Mouse (Mus musculus): ENCODE results near the gene Slc9c1. TPM values are rescaled to one million over a fixed set of nuclear protein-coding genes. Genes with fewer than 3 reads are reported as not detected.

Slc9c1 gene
- total RNA-seq, 2 experiments from 2014 or later: not detected

GRCm38 (mm10) chr16:45624791-45625190 lies 89.7 kb downstream of the Slc9c1 start:
- no peak for ATAC-seq (replicated peaks; ENCODE audit: poor library complexity)

- no peak for ATAC-seq (replicated peaks; ENCODE audit: poor library complexity)
Measured at GRCm38 (mm10) chr16:45625342-45625741, 90.2 kb downstream of the Slc9c1 start.

- ATAC-seq (replicated peaks; ENCODE audit: poor library complexity): no peak
Measured at GRCm38 (mm10) chr16:45629497-45630105, 94.5 kb downstream of the Slc9c1 start.

GRCm38 (mm10) chr16:45630347-45630960 lies 95.3 kb downstream of the Slc9c1 start:
- ATAC-seq (replicated peaks; ENCODE audit: poor library complexity): peak; percentile 97

GRCm38 (mm10) chr16:45632420-45632819 lies 97.3 kb downstream of the Slc9c1 start:
- ATAC-seq (replicated peaks; ENCODE audit: poor library complexity): no peak

- ATAC-seq (replicated peaks; ENCODE audit: poor library complexity): no peak
Measured at GRCm38 (mm10) chr16:45635826-45636225, 100.7 kb downstream of the Slc9c1 start.

- ATAC-seq (replicated peaks; ENCODE audit: poor library complexity): no peak
Measured at GRCm38 (mm10) chr16:45640070-45640762, 105.1 kb downstream of the Slc9c1 start.

GRCm38 (mm10) chr16:45641301-45641700 lies 106.2 kb downstream of the Slc9c1 start:
- no peak for ATAC-seq (replicated peaks; ENCODE audit: poor library complexity)

- ATAC-seq (replicated peaks; ENCODE audit: poor library complexity): no peak
Measured at GRCm38 (mm10) chr16:45643944-45644343, 108.8 kb downstream of the Slc9c1 start.

GRCm38 (mm10) chr16:45644380-45644779 lies 109.3 kb downstream of the Slc9c1 start:
- peak; percentile 93 for ATAC-seq (replicated peaks; ENCODE audit: poor library complexity)

- peak; percentile 57 for ATAC-seq (replicated peaks; ENCODE audit: poor library complexity)
Measured at GRCm38 (mm10) chr16:45651497-45651896, 116.4 kb downstream of the Slc9c1 start.

- ATAC-seq (replicated peaks; ENCODE audit: poor library complexity): peak; percentile 42
Measured at GRCm38 (mm10) chr16:45653009-45653933, 118.2 kb downstream of the Slc9c1 start.

- peak; percentile 59 for ATAC-seq (replicated peaks; ENCODE audit: poor library complexity)
Measured at GRCm38 (mm10) chr16:45653934-45654332, 118.8 kb downstream of the Slc9c1 start, which contains the start of gene BC016579. BC016579 (minus strand) TSS chr16:45654068.

GRCm38 (mm10) chr16:45654465-45654864 lies 119.4 kb downstream of the Slc9c1 start:
- no peak for ATAC-seq (replicated peaks; ENCODE audit: poor library complexity)

Other genes with a start within 250 kb of the Slc9c1 start
- gene Cd200, start 126.3 kb upstream of the Slc9c1 start, total RNA-seq (2015): not detected in 2 replicates
- gene Cd200, start 126.3 kb upstream of the Slc9c1 start, total RNA-seq (2017): 1.3 TPM in 1 of 2 replicates, not detected in the other
- gene Gm609, start 42.3 kb upstream of the Slc9c1 start, total RNA-seq (2015): not detected in 2 replicates
- not detected in 2 replicates for gene Gm609, start 42.3 kb upstream of the Slc9c1 start, total RNA-seq (2017)
- gene Gm17783, start 3.3 kb upstream of the Slc9c1 start, total RNA-seq (2015): not detected in 2 replicates
- gene Gm17783, start 3.3 kb upstream of the Slc9c1 start, total RNA-seq (2017): not detected in 2 replicates
- gene Gcsam, start 75.1 kb downstream of the Slc9c1 start, total RNA-seq (2015): 0.35 and 0.46 TPM in 2 replicates
- 0.30 TPM in 1 of 2 replicates, not detected in the other for gene Gcsam, start 75.1 kb downstream of the Slc9c1 start, total RNA-seq (2017)
- 1.0 and 2.2 TPM in 2 replicates for gene BC016579, start 118.8 kb downstream of the Slc9c1 start, total RNA-seq (2015)
- 0.17 and 0.61 TPM in 2 replicates for gene BC016579, start 118.8 kb downstream of the Slc9c1 start, total RNA-seq (2017)
- gene Tmprss7, start 158.3 kb downstream of the Slc9c1 start, total RNA-seq (2015): 0.46 and 0.74 TPM in 2 replicates
- 0.12 and 0.81 TPM in 2 replicates for gene Tmprss7, start 158.3 kb downstream of the Slc9c1 start, total RNA-seq (2017)
- not detected in 2 replicates for gene Tagln3, start 189.3 kb downstream of the Slc9c1 start, total RNA-seq (2015)
- gene Tagln3, start 189.3 kb downstream of the Slc9c1 start, total RNA-seq (2017): not detected in 2 replicates
- 22.5 and 25.0 TPM in 2 replicates for gene Abhd10, start 207.6 kb downstream of the Slc9c1 start, total RNA-seq (2015)
- 18.2 and 27.4 TPM in 2 replicates for gene Abhd10, start 207.6 kb downstream of the Slc9c1 start, total RNA-seq (2017)

Data from megakaryocyte progenitor cell, adult 5-6 weeks (primary cell).